Mouse (Mus musculus): ENCODE results near the gene Nck1.

GRCm38 (mm10) chr9:100507581-100507980 is 38.4 kb downstream of the Nck1 start:
- TF ChIP-seq CTCF (IDR thresholded peaks at IDR 0.05; ENCODE audit: borderline replicate concordance, insufficient read depth, low read length) (no peak), POLR2A (IDR thresholded peaks at IDR 0.05; ENCODE audit: low read depth, low read length) (no peak)

Data from embryonic fibroblast, embryonic 13.5 days (primary cell).